Mouse (Mus musculus): ENCODE data around the gene Fggy.

DNA sequence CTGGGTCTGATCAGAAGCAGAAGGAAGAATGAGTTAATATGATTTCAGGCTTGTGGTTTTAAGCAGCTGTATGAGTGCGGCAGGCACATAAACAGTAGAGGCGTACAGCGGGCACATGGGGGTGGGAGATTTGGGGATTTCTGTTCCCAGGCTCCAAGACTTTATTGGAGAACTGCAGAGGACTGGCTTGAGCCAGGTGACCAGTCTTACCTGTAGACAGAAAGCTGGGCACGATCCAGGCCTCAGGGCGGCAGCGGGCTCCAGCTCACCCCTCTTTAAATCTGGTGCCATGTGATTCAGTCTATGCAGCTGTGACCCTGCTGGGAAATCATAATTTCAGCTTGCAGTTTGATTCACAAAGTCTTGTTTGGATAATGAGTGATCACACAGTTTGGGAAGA, 189.6 kb downstream of the Fggy start:
- TF ChIP-seq CTCF (IDR thresholded peaks at IDR 0.05; ENCODE audit: extremely low read depth, insufficient read depth, insufficient read length, insufficient replicate concordance) (no peak), POLR2A (IDR thresholded peaks at IDR 0.05; ENCODE audit: low read depth, low read length) (no peak)
